Mouse (Mus musculus) MEL (cell line): ENCODE data around the gene Erc2.

ENCODE experiments used
- ETS1 ChIP-seq: IDR thresholded peaks from 2 replicates; pipeline ENCODE4 v1.6.1; 2012; ENCODE audit warnings: low read depth, mild to moderate bottlenecking, inconsistent platforms, low read length, improper control_type of control experiment, moderate library complexity
- POLR2AphosphoS5 ChIP-seq: IDR thresholded peaks from 2 replicates; pipeline ENCODE4 v1.6.1; 2012; ENCODE audit warnings: low read depth, borderline replicate concordance, mild to moderate bottlenecking, inconsistent platforms, low read length, moderate library complexity, mixed read lengths
- USF1 ChIP-seq: IDR thresholded peaks from 2 replicates; pipeline ENCODE4 v1.6.1; 2014; ENCODE audit warnings: low read depth, mild to moderate bottlenecking, inconsistent platforms, low read length, improper control_type of control experiment, moderate library complexity

GRCm38 (mm10) chr14:27607419-27607818 lies 14.8 kb upstream of the Erc2 start:
- TF ChIP-seq USF1 (no peak), POLR2AphosphoS5 (no peak), ETS1 (no peak)
